Mouse (Mus musculus): Measurements from ENCODE around the gene Gm9507.
"Not testable (repeated sequence)": the region's sequence is repeated elsewhere in the genome, so short reads cannot be mapped to it uniquely, and the experiment has no call there.

- TF ChIP-seq CTCF (IDR thresholded peaks at IDR 0.05; ENCODE audit: low read depth, low read length); GATA1 (IDR thresholded peaks at IDR 0.05; ENCODE audit: borderline replicate concordance, low read length); TAL1 (conservative IDR thresholded peaks at IDR 0.05; ENCODE audit: low read depth, low read length); GATA2 (IDR thresholded peaks at IDR 0.05; ENCODE audit: borderline replicate concordance, low read depth, low read length); POLR2AphosphoS5 (IDR thresholded peaks at IDR 0.05; ENCODE audit: insufficient replicate concordance, low read depth, low read length): not testable (repeated sequence)
Observed at GRCm38 (mm10) chr10:77798164-77798920, 13.3 kb downstream of the Gm9507 start.

Measured in G1E (cell line).